Mouse (Mus musculus): ENCODE results near the gene Gzmm. TPM values are rescaled to one million over a fixed set of nuclear protein-coding genes. Genes with fewer than 3 reads are reported as not detected.

Gene Gzmm
- polyA plus RNA-seq, 1 experiment from 2014 or later = 0.15 TPM

DNA sequence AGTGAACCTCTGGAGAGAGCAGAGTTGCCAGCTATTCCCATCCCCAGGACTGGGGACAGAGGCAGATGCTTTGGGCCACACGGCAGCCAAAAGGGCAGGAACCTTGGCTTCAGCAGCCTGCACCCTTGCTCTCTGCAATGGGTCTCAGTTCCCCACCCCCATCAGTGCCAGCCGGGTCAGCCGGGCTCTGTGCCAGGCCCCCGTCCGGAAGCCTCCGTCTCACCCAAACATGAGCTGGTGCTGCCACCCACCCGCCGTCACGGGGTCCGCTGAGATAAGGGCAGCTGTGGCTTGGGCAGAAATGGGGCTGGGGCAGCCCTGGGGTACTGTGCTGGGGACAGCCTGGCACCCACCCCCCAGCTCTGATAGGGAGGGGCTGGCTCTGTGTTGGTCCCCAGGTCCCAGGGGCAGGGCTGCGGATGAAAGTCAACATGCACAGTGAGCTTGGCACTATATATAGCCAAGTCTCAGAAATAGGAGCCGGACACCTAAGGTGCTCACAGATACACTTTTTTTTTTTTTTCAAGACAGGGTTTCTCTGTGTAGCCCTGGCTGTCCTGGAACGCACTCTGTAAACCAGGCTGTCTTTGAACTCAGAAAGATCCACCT is 40.6 kb downstream of the Gzmm start:
- H3K27ac ChIP-seq (replicated peaks) = no peak overlapping the region
- no peak overlapping the region for H3K4me2 ChIP-seq
- WGBS (ENCODE audit: insufficient replicate concordance) = 72% methylated on average over 13 of the region's 13 CpGs
- peaks cover 14% of the 10 kb centered on the region for H3K27me3 ChIP-seq
- 0 out of 2 replicates have a peak, but pooled peaks cover 2% of the 10 kb centered on the region for H3K36me3 ChIP-seq (replicated peaks)
- H3K9me3 ChIP-seq (replicated peaks) = no peaks in the 10 kb centered on the region
- H3K9ac ChIP-seq = no peak overlapping the region
- H3K4me1 ChIP-seq (replicated peaks) = no peaks in the 10 kb centered on the region
- H3K4me3 ChIP-seq (replicated peaks) = no peak overlapping the region
- no peak for ATAC-seq (ENCODE audit: insufficient read depth)

DNA sequence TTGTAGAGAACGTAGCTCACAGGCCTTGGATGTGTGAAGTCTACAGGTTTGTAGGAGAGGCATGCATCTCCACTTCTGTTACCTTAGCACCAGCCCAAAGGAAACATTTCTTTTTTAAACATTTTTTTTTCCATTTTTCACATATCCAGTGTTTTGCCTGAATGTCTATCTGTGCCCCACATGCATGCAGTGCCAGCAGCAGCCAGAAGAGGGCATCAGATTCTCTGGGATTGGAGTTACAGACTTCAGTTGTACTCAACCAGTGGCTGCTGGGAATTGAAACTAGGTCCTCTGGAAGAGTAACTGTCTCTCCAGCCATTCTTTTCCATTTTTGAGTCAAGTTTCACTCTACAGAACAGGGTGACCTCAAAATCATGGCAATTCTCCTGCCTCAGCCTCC is 43.7 kb downstream of the Gzmm start:
- H3K27me3 ChIP-seq = peaks cover 13% of the 10 kb centered on the region; the same call in 1 of the 2 replicates
- WGBS (ENCODE audit: insufficient replicate concordance) = 74% methylated on average over 1 of the region's 1 CpGs
- peaks cover 26% of the 10 kb centered on the region for H3K36me3 ChIP-seq (replicated peaks)
- H3K4me1 ChIP-seq (replicated peaks) = 0 out of 2 replicates have a peak, but pooled peaks cover 4% of the 10 kb centered on the region
- no peak overlapping the region for H3K4me2 ChIP-seq
- ATAC-seq (ENCODE audit: insufficient read depth) = no peak
- no peak overlapping the region for H3K27ac ChIP-seq (replicated peaks)
- H3K9me3 ChIP-seq (replicated peaks) = no peaks in the 10 kb centered on the region
- no peak overlapping the region for H3K9ac ChIP-seq
- H3K4me3 ChIP-seq (replicated peaks) = no peak overlapping the region

DNA sequence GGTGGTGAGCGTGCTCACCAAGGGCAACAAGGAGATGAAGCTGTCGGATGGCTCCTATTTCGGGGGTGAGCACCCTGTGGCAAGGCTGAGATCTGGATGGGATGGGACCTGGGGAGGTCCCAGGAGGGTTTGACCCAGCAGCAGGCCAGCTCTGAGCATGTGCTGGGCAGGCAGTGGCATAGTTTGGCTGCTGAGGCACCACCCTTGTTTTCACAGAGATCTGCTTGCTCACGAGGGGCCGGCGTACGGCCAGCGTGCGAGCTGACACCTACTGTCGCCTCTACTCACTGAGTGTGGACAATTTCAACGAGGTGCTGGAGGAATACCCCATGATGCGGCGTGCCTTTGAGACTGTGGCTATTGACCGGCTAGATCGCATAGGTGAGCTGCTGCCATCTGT is 45.0 kb downstream of the Gzmm start:
- no peak overlapping the region for H3K4me3 ChIP-seq (replicated peaks)
- no peaks in the 10 kb centered on the region for H3K9me3 ChIP-seq (replicated peaks)
- ATAC-seq (ENCODE audit: insufficient read depth) = no peak
- no peak overlapping the region for H3K27ac ChIP-seq (replicated peaks)
- H3K9ac ChIP-seq = no peak overlapping the region
- 0 out of 2 replicates have a peak, but pooled peaks cover 1% of the 10 kb centered on the region for H3K27me3 ChIP-seq
- WGBS (ENCODE audit: insufficient replicate concordance) = 90% methylated on average over 15 of the region's 15 CpGs
- peaks cover 39% of the 10 kb centered on the region for H3K36me3 ChIP-seq (replicated peaks)
- no peak overlapping the region for H3K4me2 ChIP-seq
- 0 out of 2 replicates have a peak, but pooled peaks cover 4% of the 10 kb centered on the region for H3K4me1 ChIP-seq (replicated peaks)

DNA sequence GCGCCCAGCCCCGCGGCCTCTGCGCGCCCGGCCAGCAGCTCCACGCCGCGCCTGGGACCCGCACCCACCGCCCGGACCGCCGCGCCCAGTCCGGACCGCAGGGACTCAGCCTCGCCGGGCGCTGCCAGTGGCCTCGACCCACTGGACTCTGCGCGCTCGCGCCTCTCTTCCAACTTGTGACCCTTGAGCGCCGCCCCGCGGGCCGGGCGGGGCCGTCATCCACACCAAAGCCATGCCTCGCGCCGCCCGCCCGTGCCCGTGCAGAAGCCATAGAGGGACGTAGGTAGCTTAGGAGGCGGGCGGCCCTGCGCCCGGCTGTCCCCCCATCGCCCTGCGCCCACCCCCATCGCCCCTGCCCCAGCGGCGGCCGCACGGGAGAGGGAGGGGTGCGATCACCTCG is 46.5 kb downstream of the Gzmm start:
- Histone ChIP-seq H3K27ac (replicated peaks) (no peak overlapping the region), H3K36me3 (replicated peaks) (peaks cover 54% of the 10 kb centered on the region), H3K4me3 (replicated peaks) (no peak overlapping the region), H3K27me3 (no peaks in the 10 kb centered on the region), H3K9me3 (replicated peaks) (no peaks in the 10 kb centered on the region), H3K4me1 (replicated peaks) (0 out of 2 replicates have a peak, but pooled peaks cover 4% of the 10 kb centered on the region), H3K4me2 (peak overlapping the region; percentile 13; the same call in 1 of the 2 replicates), H3K9ac (no peak overlapping the region)
- no peak for ATAC-seq (ENCODE audit: insufficient read depth)
- 57% methylated on average over 47 of the region's 52 CpGs for WGBS (ENCODE audit: insufficient replicate concordance)

DNA sequence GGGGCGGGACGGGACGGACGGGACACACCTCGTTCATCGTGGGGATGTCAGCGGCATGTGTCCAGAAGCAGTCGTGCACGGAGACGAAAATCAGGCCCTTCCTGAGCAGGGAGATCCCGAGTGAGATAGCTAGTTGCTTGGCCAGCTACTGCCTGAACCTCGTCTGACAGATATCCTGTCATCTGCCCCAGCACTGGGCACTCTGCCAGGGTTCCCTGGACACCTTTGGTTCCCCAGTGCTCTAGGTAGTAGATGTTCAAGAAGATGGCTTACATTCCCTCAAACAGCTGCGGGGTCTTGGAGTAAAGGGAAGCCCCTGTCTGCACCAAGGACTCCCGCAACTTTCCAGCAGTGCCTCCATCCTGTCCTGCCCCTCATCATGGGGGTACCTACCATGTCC is 47.9 kb downstream of the Gzmm start:
- H3K27me3 ChIP-seq = no peaks in the 10 kb centered on the region
- no peak overlapping the region for H3K4me2 ChIP-seq
- no peaks in the 10 kb centered on the region for H3K9me3 ChIP-seq (replicated peaks)
- no peak overlapping the region for H3K9ac ChIP-seq
- H3K27ac ChIP-seq (replicated peaks) = no peak overlapping the region
- peaks cover 67% of the 10 kb centered on the region for H3K36me3 ChIP-seq (replicated peaks)
- 82% methylated on average over 14 of the region's 14 CpGs for WGBS (ENCODE audit: insufficient replicate concordance)
- H3K4me1 ChIP-seq (replicated peaks) = 0 out of 2 replicates have a peak, but pooled peaks cover 4% of the 10 kb centered on the region
- ATAC-seq (ENCODE audit: insufficient read depth) = no peak
- H3K4me3 ChIP-seq (replicated peaks) = no peak overlapping the region

DNA sequence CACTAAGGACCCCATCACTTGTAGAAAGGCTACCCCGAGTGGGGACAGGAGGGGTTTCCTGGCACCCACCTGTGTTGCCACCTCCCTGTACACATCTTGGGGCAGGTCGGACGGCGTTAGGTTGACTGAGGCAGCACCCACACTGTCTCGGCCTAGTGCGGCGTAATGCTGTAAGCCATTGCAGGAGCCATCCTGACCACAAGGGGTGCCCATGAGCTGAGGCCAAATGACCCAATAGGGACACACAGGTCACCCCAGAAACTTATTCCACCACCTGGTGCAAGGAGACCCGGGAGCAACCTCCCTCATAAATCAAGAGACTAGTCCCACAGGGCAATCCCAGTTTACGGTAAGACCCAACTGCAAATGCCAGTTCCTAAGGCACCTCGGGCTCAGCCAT is 49.4 kb downstream of the Gzmm start:
- H3K27me3 ChIP-seq = no peaks in the 10 kb centered on the region
- 82% methylated on average over 10 of the region's 10 CpGs for WGBS (ENCODE audit: insufficient replicate concordance)
- H3K9me3 ChIP-seq (replicated peaks) = no peaks in the 10 kb centered on the region
- H3K36me3 ChIP-seq (replicated peaks) = peaks cover 82% of the 10 kb centered on the region
- H3K9ac ChIP-seq = no peak overlapping the region
- H3K4me1 ChIP-seq (replicated peaks) = 0 out of 2 replicates have a peak, but pooled peaks cover 4% of the 10 kb centered on the region
- H3K4me3 ChIP-seq (replicated peaks) = no peak overlapping the region
- no peak overlapping the region for H3K4me2 ChIP-seq
- ATAC-seq (ENCODE audit: insufficient read depth) = no peak
- H3K27ac ChIP-seq (replicated peaks) = no peak overlapping the region

DNA sequence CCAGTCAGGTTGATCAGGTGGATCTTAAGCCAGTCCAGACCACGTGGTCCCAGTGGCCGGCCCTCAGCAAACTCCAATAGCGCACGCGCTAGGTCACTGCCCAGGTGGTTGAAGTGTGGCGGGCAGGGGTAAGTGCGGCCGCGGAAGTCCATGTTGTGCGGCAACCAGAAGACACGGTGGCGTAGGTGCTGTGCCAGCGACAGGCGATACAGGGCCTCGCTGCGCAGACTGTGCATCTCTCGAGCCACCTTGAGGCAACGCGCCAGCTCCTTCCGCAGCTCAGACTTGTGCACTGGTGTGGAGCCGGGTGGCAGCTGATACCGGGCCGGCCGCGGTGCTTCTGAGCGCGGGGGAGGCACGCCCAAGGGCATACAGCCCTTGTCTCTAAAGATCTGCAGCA is 50.4 kb downstream of the Gzmm start:
- WGBS (ENCODE audit: insufficient replicate concordance) = 89% methylated on average over 28 of the region's 28 CpGs
- H3K9me3 ChIP-seq (replicated peaks) = no peaks in the 10 kb centered on the region
- no peaks in the 10 kb centered on the region for H3K27me3 ChIP-seq
- H3K4me3 ChIP-seq (replicated peaks) = no peak overlapping the region
- no peak for ATAC-seq (ENCODE audit: insufficient read depth)
- H3K36me3 ChIP-seq (replicated peaks) = peaks cover 87% of the 10 kb centered on the region
- no peak overlapping the region for H3K4me2 ChIP-seq
- no peak overlapping the region for H3K9ac ChIP-seq
- 0 out of 2 replicates have a peak, but pooled peaks cover 4% of the 10 kb centered on the region for H3K4me1 ChIP-seq (replicated peaks)
- no peak overlapping the region for H3K27ac ChIP-seq (replicated peaks)

DNA sequence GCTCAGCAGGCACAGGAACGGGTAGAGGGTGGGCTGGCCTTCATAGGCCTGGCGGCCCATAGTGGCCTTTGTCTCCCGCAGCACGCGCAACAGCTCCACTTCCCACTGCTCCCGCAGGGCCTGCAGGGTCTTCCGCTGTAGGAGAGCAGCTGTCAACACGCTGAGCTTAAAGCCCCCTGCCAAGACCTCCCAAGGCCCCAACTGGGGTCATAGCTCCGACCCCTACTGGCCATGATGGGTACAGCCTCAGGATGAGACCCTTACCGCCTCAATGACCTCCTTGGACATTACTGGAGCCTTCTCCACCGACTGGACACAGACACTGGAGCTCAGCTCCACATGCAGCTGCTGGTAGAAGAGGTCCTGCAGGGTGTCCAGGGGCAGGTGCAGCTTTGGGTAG is 52.0 kb downstream of the Gzmm start:
- H3K27ac ChIP-seq (replicated peaks) = no peak overlapping the region
- no peak overlapping the region for H3K4me2 ChIP-seq
- peaks cover 7% of the 10 kb centered on the region for H3K4me1 ChIP-seq (replicated peaks)
- no peaks in the 10 kb centered on the region for H3K27me3 ChIP-seq
- peaks cover 84% of the 10 kb centered on the region for H3K36me3 ChIP-seq (replicated peaks)
- WGBS (ENCODE audit: insufficient replicate concordance) = 81% methylated on average over 11 of the region's 11 CpGs
- H3K9ac ChIP-seq = no peak overlapping the region
- ATAC-seq (ENCODE audit: insufficient read depth) = no peak
- H3K9me3 ChIP-seq (replicated peaks) = no peaks in the 10 kb centered on the region
- H3K4me3 ChIP-seq (replicated peaks) = no peak overlapping the region

DNA sequence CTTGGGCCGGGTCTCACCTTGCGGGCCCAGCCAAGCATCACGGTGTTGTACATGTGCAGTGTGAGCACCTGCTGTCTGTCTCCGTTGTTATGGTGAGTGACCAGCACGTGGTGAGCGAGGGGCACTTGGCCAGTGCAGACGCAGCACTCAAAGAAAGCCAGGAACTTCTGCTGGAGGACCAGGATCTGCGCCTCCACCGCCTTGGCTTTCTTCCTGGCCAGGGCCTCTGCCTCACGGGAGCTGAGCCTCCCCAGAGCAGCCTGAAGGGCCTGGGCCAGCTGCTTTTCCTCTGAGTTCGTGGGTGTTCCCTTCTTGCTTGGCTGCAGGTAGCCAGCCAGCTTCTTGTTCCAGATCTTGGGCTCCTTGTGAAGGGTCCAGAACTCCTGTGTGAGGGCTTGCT is 54.3 kb downstream of the Gzmm start:
- H3K27ac ChIP-seq (replicated peaks) = no peak overlapping the region
- peaks cover 61% of the 10 kb centered on the region for H3K36me3 ChIP-seq (replicated peaks)
- peaks cover 23% of the 10 kb centered on the region for H3K4me1 ChIP-seq (replicated peaks)
- ATAC-seq (ENCODE audit: insufficient read depth) = no peak
- H3K4me2 ChIP-seq = no peak overlapping the region
- no peaks in the 10 kb centered on the region for H3K27me3 ChIP-seq
- WGBS (ENCODE audit: insufficient replicate concordance) = 81% methylated on average over 11 of the region's 11 CpGs
- no peaks in the 10 kb centered on the region for H3K9me3 ChIP-seq (replicated peaks)
- H3K4me3 ChIP-seq (replicated peaks) = no peak overlapping the region
- no peak overlapping the region for H3K9ac ChIP-seq

DNA sequence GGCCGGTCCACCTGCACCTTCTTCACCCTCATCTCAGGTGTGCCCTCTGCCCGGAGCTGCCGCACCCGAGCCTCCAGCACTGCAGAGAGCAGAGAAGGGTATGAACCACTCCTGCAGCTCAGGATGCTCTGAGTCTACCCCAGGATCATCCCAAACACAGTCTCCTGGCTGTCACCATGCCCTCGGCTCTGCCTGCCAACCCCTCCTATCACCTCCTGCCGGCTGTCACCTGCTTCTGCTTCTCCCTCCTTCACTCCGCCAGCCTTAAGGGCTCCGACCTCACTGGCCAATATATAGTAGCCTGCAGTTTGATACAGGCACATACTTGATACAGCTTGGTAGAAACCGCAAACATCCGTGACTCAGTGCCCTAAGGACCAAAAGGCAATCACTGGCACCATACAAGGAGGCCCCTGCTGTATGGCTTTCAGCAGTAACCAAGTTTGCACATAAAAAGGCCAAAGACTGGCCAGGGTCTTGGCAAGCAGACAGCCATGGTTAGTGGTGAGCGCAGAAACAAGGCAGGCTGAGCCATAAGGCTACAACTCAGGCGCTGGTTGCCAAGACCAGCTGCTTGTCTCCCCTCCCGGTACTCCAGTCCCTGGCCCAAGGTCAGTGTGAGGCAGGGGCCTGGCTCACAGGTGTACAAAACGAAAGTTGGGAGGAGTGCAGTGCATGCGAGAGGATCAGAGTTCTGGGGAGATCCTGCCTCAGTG is 55.0 kb downstream of the Gzmm start:
- 77% methylated on average over 15 of the region's 15 CpGs for WGBS (ENCODE audit: insufficient replicate concordance)
- H3K4me2 ChIP-seq = no peak overlapping the region
- H3K9me3 ChIP-seq (replicated peaks) = no peaks in the 10 kb centered on the region
- H3K27ac ChIP-seq (replicated peaks) = no peak overlapping the region
- no peak overlapping the region for H3K9ac ChIP-seq
- peaks cover 27% of the 10 kb centered on the region for H3K4me1 ChIP-seq (replicated peaks)
- no peaks in the 10 kb centered on the region for H3K27me3 ChIP-seq
- H3K36me3 ChIP-seq (replicated peaks) = peaks cover 55% of the 10 kb centered on the region
- ATAC-seq (ENCODE audit: insufficient read depth) = no peak
- H3K4me3 ChIP-seq (replicated peaks) = no peak overlapping the region

Measured in liver, embryonic 15.5 days (tissue).